Mouse (Mus musculus) lung, postnatal 14 days (tissue): ENCODE measurements around the gene Dgkh.
"Not testable (repeated sequence)": the region's sequence is repeated elsewhere in the genome, so short reads cannot be mapped to it uniquely, and the experiment has no call there.

Experiments used
- DNase-seq: peaks from one replicate; pipeline ENCODE4 v3.0.0; 2021

The Dgkh gene

GRCm38 (mm10) chr14:78613569-78613968, 119.0 kb downstream of the Dgkh start:
- peak; percentile 15 for DNase-seq

- no peak for DNase-seq
Observed at GRCm38 (mm10) chr14:78612111-78612788, 120.3 kb downstream of the Dgkh start.

- DNase-seq: no peak
Observed at GRCm38 (mm10) chr14:78594916-78595315, 137.7 kb downstream of the Dgkh start.

GRCm38 (mm10) chr14:78592965-78593364, 139.6 kb downstream of the Dgkh start:
- no peak for DNase-seq

- DNase-seq: peak; percentile 55
Observed at GRCm38 (mm10) chr14:78590335-78590734, 142.2 kb downstream of the Dgkh start.

- DNase-seq: no peak
Observed at GRCm38 (mm10) chr14:78584222-78584621, 148.4 kb downstream of the Dgkh start.

- no peak for DNase-seq
Observed at GRCm38 (mm10) chr14:78583168-78583567, 149.4 kb downstream of the Dgkh start.

GRCm38 (mm10) chr14:78575899-78576298, 156.7 kb downstream of the Dgkh start:
- DNase-seq: no peak

GRCm38 (mm10) chr14:78568410-78568809, 164.2 kb downstream of the Dgkh start:
- DNase-seq: no peak

- DNase-seq: no peak
Observed at GRCm38 (mm10) chr14:78566431-78566830, 166.1 kb downstream of the Dgkh start.

GRCm38 (mm10) chr14:78564292-78564691, 168.3 kb downstream of the Dgkh start:
- DNase-seq: no peak

- no peak for DNase-seq
Observed at GRCm38 (mm10) chr14:78563211-78563610, 169.4 kb downstream of the Dgkh start.

GRCm38 (mm10) chr14:78562121-78562520, 170.5 kb downstream of the Dgkh start:
- DNase-seq: no peak

GRCm38 (mm10) chr14:78559042-78559441, 173.5 kb downstream of the Dgkh start:
- DNase-seq: no peak

GRCm38 (mm10) chr14:78554830-78555229, 177.7 kb downstream of the Dgkh start:
- DNase-seq: not testable (repeated sequence)

- DNase-seq: no peak
Observed at GRCm38 (mm10) chr14:78553661-78554060, 178.9 kb downstream of the Dgkh start.

- DNase-seq: peak; percentile 23
Observed at GRCm38 (mm10) chr14:78548807-78549206, 183.8 kb downstream of the Dgkh start.

- no peak for DNase-seq
Observed at GRCm38 (mm10) chr14:78541319-78541718, 191.3 kb downstream of the Dgkh start.

GRCm38 (mm10) chr14:78539821-78540220, 192.8 kb downstream of the Dgkh start:
- no peak for DNase-seq

GRCm38 (mm10) chr14:78538572-78539320, 193.8 kb downstream of the Dgkh start:
- no peak for DNase-seq

- no peak for DNase-seq
Observed at GRCm38 (mm10) chr14:78537551-78537950, 195.0 kb downstream of the Dgkh start.

GRCm38 (mm10) chr14:78536281-78537165, 196.1 kb downstream of the Dgkh start, which contains the start of gene Akap11:
Gene Akap11, minus strand, starts transcription at chr14:78536808.
- peak; percentile 91 for DNase-seq

- DNase-seq: no peak
Observed at GRCm38 (mm10) chr14:78535366-78535765, 197.2 kb downstream of the Dgkh start.
